Mouse (Mus musculus): ENCODE data around the gene Sema3b.

GRCm38 (mm10) chr9:107626158-107626843, 17.3 kb upstream of the Sema3b start:
- TF ChIP-seq CTCF (IDR thresholded peaks at IDR 0.05; ENCODE audit: extremely low read depth, insufficient read length, insufficient replicate concordance, low read depth, low read length) (no peak), POLR2A (IDR thresholded peaks at IDR 0.05; ENCODE audit: low read depth, low read length) (no peak)
